Mouse (Mus musculus) lung, postnatal 0 days (tissue): ENCODE results near the gene Chrnb1.

Experiments
- CTCF ChIP-seq: IDR thresholded peaks from 2 replicates; pipeline ENCODE4 v1.5.1; 2016; ENCODE audit warnings: antibody characterized with exemption, mild to moderate bottlenecking
- EP300 ChIP-seq: IDR thresholded peaks from 2 replicates; pipeline ENCODE4 v1.6.1; 2016; ENCODE audit warnings: antibody characterized with exemption, mild to moderate bottlenecking, control low read depth

DNA sequence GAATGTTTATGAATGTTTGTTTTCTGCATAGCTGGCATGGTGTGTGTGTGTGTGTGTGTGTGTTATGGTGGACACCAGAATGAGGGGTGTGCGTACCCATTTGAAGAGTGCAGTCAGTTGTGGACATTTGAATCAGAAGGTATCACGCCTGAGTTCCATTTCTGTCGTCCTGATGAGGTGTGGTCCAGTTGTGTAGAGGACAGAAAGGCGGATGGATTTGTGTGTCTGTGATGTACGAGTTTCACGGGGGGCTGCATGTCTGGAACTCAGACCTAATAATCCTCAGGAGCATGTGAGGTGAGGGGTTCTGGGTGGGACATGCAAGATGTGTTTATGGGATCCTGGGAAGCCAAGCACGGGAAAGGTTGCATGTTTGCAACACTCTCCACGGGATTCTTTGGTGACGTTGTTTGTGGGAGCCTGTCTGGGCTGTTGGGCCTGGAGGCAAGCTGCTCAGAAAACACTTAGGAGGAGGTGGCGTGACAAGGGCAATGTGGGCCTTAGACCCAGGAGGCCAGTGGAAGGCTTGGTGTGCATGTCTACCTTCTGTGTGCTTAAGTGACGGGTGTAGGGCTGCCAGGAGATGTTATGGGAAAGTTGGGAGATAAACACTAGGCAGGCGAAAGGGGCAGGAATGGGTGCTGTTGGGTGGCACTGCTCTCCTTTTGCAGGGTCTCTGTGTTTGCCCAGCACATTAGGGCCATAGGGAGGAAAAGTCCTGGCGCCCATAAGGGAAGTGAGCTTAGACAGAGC, 28.7 kb downstream of the Chrnb1 start:
- no peak for TF ChIP-seq CTCF
- TF ChIP-seq EP300 = no peak; the same call in 1 of the 2 replicates
